Mouse (Mus musculus) A20 (cell line): ENCODE data around the gene Prps1l3.

Experiments
- DNase-seq: peaks from one replicate; pipeline ENCODE4 v3.0.0-alpha.2; 2011; ENCODE audit warnings: low read depth, low spot score

The Prps1l3 gene

GRCm38 (mm10) chr12:57243671-57244495 lies 13.7 kb downstream of the Prps1l3 start:
- DNase-seq: peak; percentile 67

DNA sequence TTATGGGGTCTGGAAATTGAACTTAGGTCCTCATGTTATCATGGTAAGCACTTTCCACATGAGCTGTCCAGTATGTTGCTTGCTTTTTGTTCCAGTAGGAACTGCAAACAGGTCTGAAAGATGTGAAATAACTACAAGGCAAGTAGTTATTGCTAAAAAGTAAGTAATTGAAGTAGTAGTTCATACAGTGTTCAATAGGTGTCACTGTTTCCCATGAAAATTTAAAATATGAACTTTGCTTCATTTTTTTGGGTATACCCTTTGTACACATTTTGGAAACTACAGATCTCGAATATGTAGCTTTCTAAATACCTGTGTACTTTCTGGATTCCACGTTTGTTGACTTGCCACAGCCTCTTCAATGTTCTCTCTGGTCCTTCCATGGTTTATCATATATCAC lies 28.4 kb downstream of the Prps1l3 start:
- DNase-seq: peak; percentile 41

- DNase-seq: no peak
These were observed 45.2 kb downstream of the Prps1l3 start for GRCm38 (mm10) chr12:57275456-57275855.

- peak; percentile 59 for DNase-seq
These were observed 51.2 kb downstream of the Prps1l3 start for GRCm38 (mm10) chr12:57281155-57282114.

DNA sequence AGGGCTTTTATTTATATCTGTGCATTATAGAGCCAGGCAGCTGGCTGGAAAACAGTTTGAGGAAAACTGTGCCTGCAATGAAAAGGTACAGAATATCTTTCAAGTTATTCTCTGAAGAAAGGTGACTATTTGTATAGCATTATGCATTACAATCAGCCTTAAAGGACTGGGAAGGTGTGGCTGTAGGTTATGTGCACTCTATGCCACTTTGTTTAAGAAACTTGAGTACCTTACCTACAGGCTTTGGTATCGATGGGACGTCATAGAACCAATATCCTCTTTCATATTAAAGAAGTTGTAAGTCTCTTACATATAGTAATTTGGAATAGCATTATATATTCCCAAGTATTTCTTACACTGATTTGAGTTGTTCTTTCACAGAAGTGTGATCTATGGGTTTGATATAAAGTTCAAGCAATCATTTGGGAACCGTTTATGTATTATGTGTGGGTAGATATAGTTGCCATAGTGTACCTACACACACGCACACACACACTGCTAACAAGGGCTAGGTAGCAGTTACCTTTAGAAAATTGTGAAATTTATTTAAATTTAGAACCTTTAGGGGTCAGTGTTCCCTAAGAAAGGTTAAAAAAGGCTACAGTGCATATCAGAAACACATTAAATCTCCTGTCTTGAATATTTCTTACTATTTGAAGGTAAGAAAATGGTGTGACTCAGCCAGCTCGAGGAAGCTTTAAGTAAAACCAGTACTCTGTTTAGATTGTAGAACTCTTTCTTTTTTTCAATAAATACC lies 55.3 kb downstream of the Prps1l3 start:
- peak; percentile 11 for DNase-seq
